Mouse (Mus musculus): ENCODE measurements around the gene Lamtor2. TPM values are rescaled to one million over a fixed set of nuclear protein-coding genes. Genes with fewer than 3 reads are reported as not detected.
"Not testable (repeated sequence)": the region's sequence is repeated elsewhere in the genome, so short reads cannot be mapped to it uniquely, and the experiment has no call there.

The Lamtor2 gene
- polyA plus RNA-seq (2015; fragmentation: Nextera tagmentation; extraction: Ambion mirVana): 165 and 178 TPM in 2 replicates

DNA sequence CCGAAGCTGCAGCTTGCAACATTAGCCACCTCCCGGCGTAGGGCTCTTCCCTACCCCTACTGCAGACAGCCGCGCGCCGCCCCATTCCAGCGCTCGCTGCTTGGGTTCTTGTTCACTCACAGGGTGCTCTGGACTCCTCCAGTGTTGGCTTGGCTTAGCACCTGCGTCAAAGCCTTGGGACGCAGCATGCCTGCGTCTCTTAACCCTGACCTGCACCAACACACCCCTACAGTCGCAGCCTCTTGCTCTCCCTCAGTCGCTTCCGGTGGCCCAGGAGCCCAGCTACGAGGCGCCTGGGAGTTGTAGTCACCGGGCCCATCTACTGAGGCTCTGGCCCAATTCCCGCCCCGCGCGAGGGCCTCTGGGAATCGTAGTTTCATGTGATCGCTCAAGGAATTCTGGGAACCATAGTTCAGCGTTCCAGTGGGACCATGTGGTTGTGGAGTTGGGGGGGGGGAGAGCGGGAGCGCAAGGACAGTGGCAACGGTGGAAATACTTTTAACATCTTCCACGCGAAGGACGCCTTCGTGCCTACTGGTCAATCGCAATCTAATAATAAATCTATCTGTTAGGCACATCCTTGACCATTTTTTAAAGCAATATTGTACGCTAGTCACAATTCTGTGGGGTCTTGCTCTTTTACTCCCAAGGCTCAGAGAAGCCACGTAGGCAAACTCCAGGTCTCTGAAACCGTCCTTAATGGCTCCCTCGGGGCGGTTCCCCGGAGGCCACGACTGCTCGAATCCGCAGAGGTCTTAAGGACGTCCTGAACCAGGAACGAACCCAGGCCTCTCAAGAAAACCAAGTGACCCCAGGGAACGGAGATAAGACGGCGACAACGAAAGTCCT, at the start of gene Lamtor2:
Gene Lamtor2 (minus strand): TSS at position 399 of the 849 bp plus-strand sequence.
- H3K4me1 ChIP-seq: peaks cover 28% of the 10 kb centered on the region
- H3K27me3 ChIP-seq: no peaks in the 10 kb centered on the region
- ATAC-seq (ENCODE audit: borderline replicate concordance, extremely low read depth, low FRiP score, low TSS enrichment): peak; percentile 91
- peaks cover 18% of the 10 kb centered on the region for H3K36me3 ChIP-seq
- peak within 1 kb of the TSS; percentile 74 for H3K9ac ChIP-seq
- H3K4me3 ChIP-seq: peak within 1 kb of the TSS; percentile 59
- peak within 1 kb of the TSS; percentile 83 for H3K4me2 ChIP-seq
- H3K27ac ChIP-seq: peak within 1 kb of the TSS; percentile 97
- under 1% methylated on average over 48 of the region's 48 CpGs for WGBS
- no peaks in the 10 kb centered on the region for H3K9me3 ChIP-seq

- H3K9ac ChIP-seq: no peak overlapping the region
- no peak overlapping the region for H3K27ac ChIP-seq
- no peak for ATAC-seq (ENCODE audit: borderline replicate concordance, extremely low read depth, low FRiP score, low TSS enrichment)
- H3K4me3 ChIP-seq: no peak overlapping the region
- no peaks in the 10 kb centered on the region for H3K9me3 ChIP-seq
- no peak overlapping the region for H3K4me2 ChIP-seq
- WGBS: 68% methylated on average over 4 of the region's 4 CpGs
- H3K4me1 ChIP-seq: peaks cover 4% of the 10 kb centered on the region
- H3K36me3 ChIP-seq: no peaks in the 10 kb centered on the region
- no peaks in the 10 kb centered on the region for H3K27me3 ChIP-seq
Observed at GRCm38 (mm10) chr3:88602466-88602865, 49.6 kb upstream of the Lamtor2 start.

DNA sequence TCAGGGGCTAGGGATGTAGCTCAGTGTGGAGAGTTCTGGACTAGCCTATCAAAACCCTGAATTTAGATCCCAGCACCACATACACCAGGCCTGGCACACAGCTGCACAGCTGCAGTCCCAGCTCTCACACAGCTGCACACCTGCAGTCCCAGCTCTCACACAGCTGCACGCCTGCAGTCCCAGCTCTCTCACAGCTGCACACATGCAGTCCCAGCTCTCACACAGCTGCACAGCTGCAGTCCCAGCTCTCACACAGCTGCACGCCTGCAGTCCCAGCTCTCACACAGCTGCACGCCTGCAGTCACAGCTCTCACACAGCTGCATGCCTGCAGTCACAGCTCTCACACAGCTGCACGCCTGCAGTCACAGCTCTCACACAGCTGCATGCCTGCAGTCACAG, 43.7 kb upstream of the Lamtor2 start:
- H3K9ac ChIP-seq; H3K27ac ChIP-seq; H3K4me2 ChIP-seq; H3K36me3 ChIP-seq; H3K27me3 ChIP-seq; H3K9me3 ChIP-seq; ATAC-seq (ENCODE audit: borderline replicate concordance, extremely low read depth, low FRiP score, low TSS enrichment); H3K4me3 ChIP-seq: not testable (repeated sequence)
- WGBS: 75% methylated on average over 4 of the region's 4 CpGs
- H3K4me1 ChIP-seq: peaks cover 29% of the 10 kb centered on the region

GRCm38 (mm10) chr3:88593893-88594580, 41.2 kb upstream of the Lamtor2 start:
- H3K4me2 ChIP-seq: peak overlapping the region; percentile 19
- peaks cover 46% of the 10 kb centered on the region for H3K4me1 ChIP-seq
- H3K27me3 ChIP-seq: no peaks in the 10 kb centered on the region
- H3K36me3 ChIP-seq: no peaks in the 10 kb centered on the region
- 24% methylated on average over 10 of the region's 10 CpGs for WGBS
- H3K4me3 ChIP-seq: no peak overlapping the region
- H3K9ac ChIP-seq: no peak overlapping the region; the same call in 1 of the 2 replicates
- 0 out of 2 replicates have a peak, but pooled peaks have one; percentile 48 for ATAC-seq (ENCODE audit: borderline replicate concordance, extremely low read depth, low FRiP score, low TSS enrichment)
- no peaks in the 10 kb centered on the region for H3K9me3 ChIP-seq
- H3K27ac ChIP-seq: peak overlapping the region; percentile 87

DNA sequence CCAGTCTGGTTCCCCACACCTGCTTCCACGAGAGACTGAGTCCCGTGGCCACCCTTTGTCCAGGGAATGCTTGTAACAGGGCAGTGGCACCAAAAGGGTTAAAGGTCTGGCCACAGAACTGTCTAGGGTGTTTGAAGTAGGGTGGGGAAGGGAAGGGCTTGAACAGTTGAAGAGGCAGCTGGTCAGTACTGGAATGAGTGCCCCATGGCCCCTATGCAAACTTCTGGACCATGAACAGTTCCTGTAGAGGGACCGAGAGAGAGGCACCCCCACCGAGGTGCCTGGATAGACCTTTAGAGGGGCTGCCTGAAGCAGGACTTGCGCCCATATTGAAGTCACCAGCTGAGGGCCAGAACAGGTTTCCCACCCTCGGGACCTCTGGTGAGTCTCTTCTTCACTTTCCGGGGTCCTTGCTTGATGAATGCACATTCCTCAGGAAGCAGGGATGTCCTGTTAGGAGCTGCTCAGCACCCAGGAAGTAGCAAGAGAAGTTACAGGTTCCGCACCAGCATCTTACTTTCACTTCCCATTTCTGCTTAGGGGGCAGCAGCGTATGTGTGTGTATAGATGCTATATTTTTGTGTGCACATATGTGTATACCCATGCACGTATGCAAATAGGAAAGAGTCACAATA, 40.2 kb upstream of the Lamtor2 start:
- H3K27ac ChIP-seq: peak overlapping the region; percentile 85
- no peaks in the 10 kb centered on the region for H3K27me3 ChIP-seq
- H3K4me1 ChIP-seq: peaks cover 46% of the 10 kb centered on the region
- ATAC-seq (ENCODE audit: borderline replicate concordance, extremely low read depth, low FRiP score, low TSS enrichment): no peak
- 0 out of 2 replicates have a peak overlapping the region, but pooled peaks have one; percentile 14 for H3K4me3 ChIP-seq
- no peak overlapping the region for H3K9ac ChIP-seq
- peaks cover 8% of the 10 kb centered on the region for H3K36me3 ChIP-seq
- WGBS: 59% methylated on average over 10 of the region's 10 CpGs
- peak overlapping the region; percentile 33 for H3K4me2 ChIP-seq
- H3K9me3 ChIP-seq: no peaks in the 10 kb centered on the region

DNA sequence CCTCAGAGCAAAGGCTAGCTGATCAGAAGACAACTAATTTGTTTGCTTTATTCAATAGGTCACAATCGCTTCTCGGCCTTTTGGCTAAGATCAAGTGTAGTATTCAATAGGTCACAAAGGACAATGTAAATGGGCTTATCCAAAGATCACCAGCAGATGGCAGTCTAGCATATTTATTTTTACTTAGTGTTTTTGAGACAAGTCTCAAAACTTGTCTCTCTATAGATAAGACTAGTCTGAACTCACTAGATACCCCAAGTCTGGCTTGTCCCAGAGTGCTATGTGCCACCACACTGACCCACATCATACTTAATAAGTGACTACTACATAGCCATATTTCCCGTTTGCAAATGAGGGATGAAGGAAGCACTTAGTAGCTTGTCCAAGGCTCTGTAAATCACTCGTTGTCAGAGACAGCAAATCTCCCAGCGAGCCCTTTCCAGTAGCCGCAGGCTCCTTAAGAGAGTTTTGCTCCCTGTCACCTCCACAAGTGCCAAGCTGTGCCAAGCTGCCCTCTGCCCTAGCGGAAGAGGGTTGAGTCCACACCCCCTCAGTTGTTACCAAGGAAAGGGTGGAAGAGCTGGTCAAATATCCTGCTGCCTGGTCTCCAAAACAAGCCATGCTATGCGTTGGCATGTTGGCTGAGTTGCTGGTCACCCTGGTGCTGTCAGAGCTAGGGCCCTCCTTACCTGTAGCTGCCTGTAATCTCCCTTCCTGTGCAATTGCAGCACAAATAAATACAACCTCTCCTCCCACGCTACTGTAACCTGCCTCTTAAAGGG, 39.3 kb upstream of the Lamtor2 start:
- H3K4me3 ChIP-seq: no peak overlapping the region
- H3K9me3 ChIP-seq: no peaks in the 10 kb centered on the region
- peak overlapping the region; percentile 33 for H3K4me2 ChIP-seq
- peaks cover 51% of the 10 kb centered on the region for H3K4me1 ChIP-seq
- no peak overlapping the region for H3K9ac ChIP-seq
- peak overlapping the region; percentile 85 for H3K27ac ChIP-seq
- no peaks in the 10 kb centered on the region for H3K27me3 ChIP-seq
- 20% methylated on average over 9 of the region's 9 CpGs for WGBS
- H3K36me3 ChIP-seq: peaks cover 17% of the 10 kb centered on the region
- ATAC-seq (ENCODE audit: borderline replicate concordance, extremely low read depth, low FRiP score, low TSS enrichment): no peak

DNA sequence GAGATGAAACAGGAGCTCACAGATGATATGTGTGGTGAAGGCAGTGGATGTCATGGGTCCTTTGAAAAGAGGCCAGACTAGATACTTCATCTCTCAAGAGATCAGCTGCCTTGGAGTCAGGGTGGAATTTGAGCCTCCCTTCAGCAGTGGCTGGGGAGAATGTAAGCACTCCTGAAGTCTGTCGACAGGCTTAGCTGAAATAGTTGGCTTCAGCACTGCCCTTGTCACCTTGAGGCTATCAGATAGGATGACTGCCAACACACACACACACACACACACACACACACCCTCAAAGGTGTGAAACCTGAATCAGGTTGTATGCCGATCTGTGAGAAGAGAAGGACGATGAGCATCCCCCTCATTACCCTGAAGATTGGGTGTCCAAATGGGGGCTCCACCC, 38.2 kb upstream of the Lamtor2 start:
- peak overlapping the region; percentile 85 for H3K27ac ChIP-seq
- H3K27me3 ChIP-seq: no peaks in the 10 kb centered on the region
- H3K9me3 ChIP-seq: no peaks in the 10 kb centered on the region
- H3K4me3 ChIP-seq: no peak overlapping the region
- no peak overlapping the region for H3K9ac ChIP-seq
- peak; percentile 44 for ATAC-seq (ENCODE audit: borderline replicate concordance, extremely low read depth, low FRiP score, low TSS enrichment)
- WGBS: 26% methylated on average over 3 of the region's 3 CpGs
- H3K36me3 ChIP-seq: peaks cover 25% of the 10 kb centered on the region
- peaks cover 59% of the 10 kb centered on the region for H3K4me1 ChIP-seq
- peak overlapping the region; percentile 6; the same call in 1 of the 2 replicates for H3K4me2 ChIP-seq

- Histone ChIP-seq H3K27ac (peak overlapping the region; percentile 85), H3K27me3 (no peaks in the 10 kb centered on the region), H3K9me3 (no peaks in the 10 kb centered on the region), H3K9ac (no peak overlapping the region), H3K36me3 (peaks cover 30% of the 10 kb centered on the region), H3K4me1 (peaks cover 59% of the 10 kb centered on the region), H3K4me3 (no peak overlapping the region), H3K4me2 (peak overlapping the region; percentile 14; the same call in 1 of the 2 replicates)
- WGBS: 21% methylated on average over 5 of the region's 5 CpGs
- ATAC-seq (ENCODE audit: borderline replicate concordance, extremely low read depth, low FRiP score, low TSS enrichment): no peak
Observed at GRCm38 (mm10) chr3:88590246-88590645, 37.4 kb upstream of the Lamtor2 start.

DNA sequence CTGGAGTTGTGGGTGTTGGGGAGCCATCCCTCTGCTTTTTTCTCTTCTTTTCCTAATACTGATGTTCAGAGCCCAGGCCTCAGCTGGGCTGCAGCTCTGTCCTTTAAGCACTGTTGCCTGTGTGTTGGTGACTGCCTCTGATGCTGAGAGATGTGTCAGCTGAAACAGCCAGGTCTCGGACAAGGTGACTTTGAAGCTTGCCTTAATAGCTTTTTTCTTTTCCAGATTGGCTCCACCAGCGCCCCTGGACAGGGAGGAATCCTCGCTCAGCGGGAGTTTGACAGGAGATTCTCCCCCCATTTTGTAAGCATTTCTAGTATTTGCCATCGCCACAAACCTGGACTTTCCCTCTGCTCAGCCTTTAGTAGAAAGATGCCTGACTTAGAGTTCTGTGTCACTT, 33.8 kb upstream of the Lamtor2 start:
- H3K27ac ChIP-seq: peak overlapping the region; percentile 14; the same call in 1 of the 2 replicates

DNA sequence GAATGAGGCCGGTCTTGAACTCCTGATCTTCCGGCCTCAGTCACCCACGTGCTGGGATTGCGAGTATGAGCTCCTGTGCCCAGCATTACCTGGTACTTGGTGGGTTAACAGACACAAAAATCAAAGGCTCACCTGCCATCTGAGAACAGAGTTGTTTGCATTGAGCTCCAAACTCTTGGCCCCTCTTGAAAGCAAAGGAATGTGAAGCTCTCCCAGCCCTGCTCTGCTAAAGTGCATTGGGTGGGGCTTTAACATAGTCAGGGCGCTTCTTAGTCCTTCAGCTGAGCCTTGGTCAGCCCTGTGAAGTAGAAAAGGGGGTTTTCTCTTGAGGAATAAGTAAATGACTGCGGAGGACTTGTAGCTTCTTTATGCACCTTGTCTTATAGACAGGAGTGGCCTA, 32.9 kb upstream of the Lamtor2 start:
- no peaks in the 10 kb centered on the region for H3K27me3 ChIP-seq
- H3K4me1 ChIP-seq: peaks cover 22% of the 10 kb centered on the region; the same call in 1 of the 2 replicates
- 0 out of 2 replicates have a peak overlapping the region, but pooled peaks have one; percentile 4 for H3K4me2 ChIP-seq
- no peaks in the 10 kb centered on the region for H3K9me3 ChIP-seq
- no peak overlapping the region for H3K4me3 ChIP-seq
- WGBS: 71% methylated on average over 6 of the region's 6 CpGs
- H3K27ac ChIP-seq: peak overlapping the region; percentile 74
- peak; percentile 69; the same call in 1 of the 2 replicates for ATAC-seq (ENCODE audit: borderline replicate concordance, extremely low read depth, low FRiP score, low TSS enrichment)
- no peak overlapping the region for H3K9ac ChIP-seq
- peaks cover 64% of the 10 kb centered on the region for H3K36me3 ChIP-seq

More for the DNA sequence above, 33.8 kb upstream of the Lamtor2 start:
- Histone ChIP-seq H3K4me2 (no peak overlapping the region), H3K27me3 (no peaks in the 10 kb centered on the region), H3K4me1 (peaks cover 30% of the 10 kb centered on the region), H3K36me3 (peaks cover 57% of the 10 kb centered on the region), H3K4me3 (no peak overlapping the region), H3K9ac (no peak overlapping the region), H3K9me3 (no peaks in the 10 kb centered on the region)
- WGBS: 85% methylated on average over 5 of the region's 5 CpGs
- ATAC-seq (ENCODE audit: borderline replicate concordance, extremely low read depth, low FRiP score, low TSS enrichment): no peak
